Mouse (Mus musculus) CH12.LX (cell line): ENCODE results near the gene Tbc1d10a. TPM values are rescaled to one million over a fixed set of nuclear protein-coding genes. Genes with fewer than 3 reads are reported as not detected.
"Not testable (repeated sequence)": the region's sequence is repeated elsewhere in the genome, so short reads cannot be mapped to it uniquely, and the experiment has no call there.

ENCODE experiments used
- DNase-seq: peaks from one replicate; pipeline ENCODE4 v3.0.0-alpha.2; 2013; ENCODE audit errors: extremely low read depth
- H3K27ac ChIP-seq: 2 replicates; pipeline ENCODE4 v1.5.1; 2012; ENCODE audit warnings: low read depth, mild to moderate bottlenecking, control low read depth, moderate library complexity; ENCODE audit not compliant: insufficient read depth
- H3K27me3 ChIP-seq: replicated peaks from 2 replicates; pipeline ENCODE3; 2012; ENCODE audit warnings: inconsistent platforms
- H3K36me3 ChIP-seq, 2 experiments: replicated peaks in 1 of 2; 2 replicates each; pipeline versions ENCODE3 to v1.6.1; 2012; ENCODE audit warnings: inconsistent platforms in 1 of 2, low read length in 1 of 2, mild to moderate bottlenecking in 1 of 2, mixed read lengths in 1 of 2, moderate library complexity in 1 of 2; ENCODE audit not compliant: control insufficient read depth in 1 of 2, insufficient read depth in 1 of 2
- H3K4me1 ChIP-seq, 2 experiments: 2 replicates each; pipeline ENCODE4 v1.6.1; 2012; ENCODE audit warnings: inconsistent platforms in 1 of 2, moderate library complexity in 1 of 2; ENCODE audit not compliant: insufficient read depth in 2 of 2, control insufficient read depth in 1 of 2
- H3K4me2 ChIP-seq: 2 replicates; pipeline ENCODE4 v1.6.1; 2012; ENCODE audit warnings: low read depth, mild to moderate bottlenecking, control low read depth; ENCODE audit not compliant: poor library complexity, insufficient read depth, severe bottlenecking
- H3K4me3 ChIP-seq, 3 experiments: fragments of 150-350 bp in 1 of 3; sonication (generic) in 1 of 3; replicated peaks in 1 of 3; 2 replicates each; pipeline versions ENCODE3 to v1.5.1; 2011 to 2012; ENCODE audit warnings: low read depth in 2 of 3, low read length in 2 of 3, mild to moderate bottlenecking in 2 of 3, moderate library complexity in 2 of 3, control low read depth in 1 of 3, improper control_type of control experiment in 1 of 3, inconsistent platforms in 1 of 3, mixed read lengths in 1 of 3; ENCODE audit not compliant: poor library complexity in 1 of 3
- H3K79me2 ChIP-seq: replicated peaks from 2 replicates; pipeline ENCODE4 v1.6.1; 2012; ENCODE audit warnings: mild to moderate bottlenecking, moderate library complexity; ENCODE audit not compliant: control insufficient read depth, poor library complexity, insufficient read depth, severe bottlenecking; ENCODE audit errors: extremely low read depth
- H3K9ac ChIP-seq: 2 replicates; pipeline ENCODE4 v1.6.1; 2012; ENCODE audit warnings: low read depth, mild to moderate bottlenecking, control low read depth, moderate library complexity; ENCODE audit not compliant: insufficient read depth
- H3K9me3 ChIP-seq: replicated peaks from 2 replicates; pipeline ENCODE3; 2012; ENCODE audit warnings: low read length, inconsistent platforms, mixed read lengths
- EP300 ChIP-seq: IDR thresholded peaks from 2 replicates; pipeline ENCODE4 v1.6.1; 2011; ENCODE audit warnings: low read length, improper control_type of control experiment
- IRF4 ChIP-seq: IDR thresholded peaks from 2 replicates; pipeline ENCODE4 v1.6.1; 2014; ENCODE audit warnings: low read depth, mild to moderate bottlenecking, inconsistent platforms, low read length, improper control_type of control experiment
- MAX ChIP-seq: IDR thresholded peaks from 2 replicates; pipeline ENCODE4 v1.6.1; 2011; ENCODE audit warnings: low read length, improper control_type of control experiment
- MAZ ChIP-seq: IDR thresholded peaks from 2 replicates; pipeline ENCODE4 v1.6.1; 2012; ENCODE audit warnings: low read depth, mild to moderate bottlenecking, inconsistent platforms, low read length, improper control_type of control experiment, moderate library complexity
- NRF1 ChIP-seq: IDR thresholded peaks from 2 replicates; pipeline ENCODE4 v1.6.1; 2014; ENCODE audit warnings: low read depth, mild to moderate bottlenecking, inconsistent platforms, low read length, improper control_type of control experiment, moderate library complexity
- TCF12 ChIP-seq: IDR thresholded peaks from 2 replicates; pipeline ENCODE4 v1.6.1; 2014; ENCODE audit warnings: low read depth, mild to moderate bottlenecking, inconsistent platforms, low read length, improper control_type of control experiment
- ZNF384 ChIP-seq: IDR thresholded peaks from 2 replicates; pipeline ENCODE4 v1.6.1; 2012; ENCODE audit warnings: low read depth, low read length, improper control_type of control experiment, inconsistent platforms
- dilution Hi-C: fragments of 300-500 bp; cut with MboI; formaldehyde crosslinking; loops from 2 replicates; pipeline ENCODE4 v1.14.3; 2020; ENCODE audit warnings: low sequenced_read_pairs; ENCODE audit not compliant: extremely low pct_unique_long_range_greater_than_20kb, extremely low pct_ligation_motif_present
- in situ Hi-C: fragments of 300-500 bp; cut with MboI; formaldehyde crosslinking; loops from 3 replicates; pipeline ENCODE4 v1.14.3; 2019; ENCODE audit warnings: low sequenced_read_pairs, low pct_ligation_motif_present, low pct_unique_long_range_greater_than_20kb, mixed read lengths
- polyA plus RNA-seq: library from polyadenylated mRNA; unstranded; fragments of >175 nt; gene quantifications from 2 replicates; pipeline ENCODE4 v1.2.1, GENCODE M21; 2012; ENCODE audit warnings: low read depth; ENCODE audit not compliant: insufficient read length
- total RNA-seq, 2 experiments: library from RNA; depleted of rRNA; stranded (reverse); fragments of 300-350 nt in 1 of 2; fragments of >200 nt in 1 of 2; gene quantifications; 2 replicates each; pipeline ENCODE4 v1.2.3; 2012 to 2014

Tbc1d10a gene
- total and polyA plus RNA-seq, 3 experiments = 30.3 to 33.9 (median 33.5) TPM

DNA sequence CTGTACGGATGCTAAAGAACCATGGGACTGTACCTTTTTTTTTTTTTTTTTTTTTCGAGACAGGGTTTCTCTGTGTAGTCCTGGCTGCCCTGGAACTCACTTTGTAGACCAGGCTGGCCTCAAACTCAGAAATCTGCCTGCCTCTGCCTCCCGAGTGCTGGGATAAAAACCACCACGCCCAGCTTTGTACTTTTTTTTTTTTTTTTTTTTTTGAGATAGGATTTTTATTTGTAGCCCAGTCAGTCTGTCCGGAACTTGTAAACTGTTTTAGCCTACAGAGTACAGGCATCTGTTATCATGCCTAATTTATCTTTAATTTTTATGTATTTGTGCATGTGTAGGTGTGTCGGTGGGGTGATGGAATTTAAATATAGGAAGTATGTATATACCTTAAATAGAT, 1.1 kb upstream of the Tbc1d10a start:
- H3K9ac ChIP-seq = not testable (repeated sequence)

DNA sequence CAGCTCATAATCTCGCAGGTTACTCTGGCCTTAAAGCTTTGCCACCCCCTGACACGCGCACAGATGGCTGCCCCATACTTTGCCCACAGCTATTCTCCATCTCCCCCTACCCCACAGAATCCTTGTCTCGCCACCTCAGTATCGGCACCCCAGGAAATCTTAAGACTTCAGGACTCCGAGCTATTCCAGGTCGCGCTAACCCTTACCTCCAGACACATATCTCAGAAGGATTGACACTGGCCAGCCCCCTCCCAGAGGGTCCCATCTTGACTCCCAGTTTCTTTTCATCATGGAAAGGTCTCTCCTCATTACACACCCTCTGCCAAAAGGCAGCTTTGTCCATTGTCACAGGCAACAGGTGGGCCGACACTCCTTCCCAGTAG, 720 bp downstream of the Tbc1d10a start:
- H3K79me2 ChIP-seq = peaks cover 15% of the 10 kb centered on the region; the same call in 1 of the 2 replicates
- dilution Hi-C loops (no loop called here), in situ Hi-C loops (no loop called here)
- H3K9me3 ChIP-seq = no peaks in the 10 kb centered on the region
- H3K4me3 ChIP-seq = peak overlapping the region; percentile 78 to 83 (median 83)
- H3K9ac ChIP-seq = peak overlapping the region; percentile 84
- no peak for TF ChIP-seq MAZ
- 0 out of 2 replicates have a peak, but pooled peaks have one; percentile 7 for TF ChIP-seq TCF12
- TF ChIP-seq EP300 = no peak
- TF ChIP-seq IRF4 = no peak; the same call in 1 of the 2 replicates
- TF ChIP-seq, all 38 proteins: peak for 1
- Histone ChIP-seq H3K4me1 (peaks cover 10 to 52% of the 10 kb centered on the region in 2 experiments), H3K27me3 (no peaks in the 10 kb centered on the region), H3K27ac (no peak overlapping the region), H3K36me3 (peaks cover 8 to 49% of the 10 kb centered on the region in 2 experiments), H3K4me2 (peak overlapping the region; percentile 64)
- DNase-seq = no peak

More for the DNA sequence above, 1.1 kb upstream of the Tbc1d10a start:
- TF ChIP-seq ZNF384 = peak; percentile 42
- Histone ChIP-seq H3K79me2 (peaks cover 15% of the 10 kb centered on the region; the same call in 1 of the 2 replicates), H3K36me3 (peaks cover 24 to 54% of the 10 kb centered on the region in 2 experiments), H3K4me1 (peaks cover 9 to 34% of the 10 kb centered on the region in 2 experiments)
- H3K4me2 ChIP-seq, H3K27me3 ChIP-seq, in situ Hi-C loops, dilution Hi-C loops, DNase-seq, H3K27ac ChIP-seq, H3K9me3 ChIP-seq, H3K4me3 ChIP-seq: not testable (repeated sequence)

DNA sequence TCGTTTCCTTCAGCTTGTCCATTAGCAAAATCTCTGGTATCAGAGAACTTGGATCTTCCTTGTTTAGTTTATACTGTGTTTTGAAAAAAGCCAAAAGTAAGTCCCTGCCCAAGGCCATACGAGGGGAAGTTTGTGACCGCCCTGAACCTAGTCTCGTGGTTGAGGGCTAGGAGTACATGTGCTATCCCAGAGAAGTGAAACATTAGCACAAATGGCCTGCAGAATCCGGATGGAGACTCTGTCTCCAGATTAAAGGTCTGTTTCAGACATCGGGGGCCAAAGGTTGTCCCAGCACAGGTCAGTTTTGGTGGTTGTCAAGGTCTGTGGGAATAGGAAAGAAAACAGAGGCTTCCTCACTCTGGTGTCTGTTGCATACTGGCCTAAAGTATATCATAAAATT, 2.6 kb downstream of the Tbc1d10a start:
- peaks cover 0 to 39% of the 10 kb centered on the region in 2 experiments for H3K36me3 ChIP-seq
- H3K4me1 ChIP-seq = peaks cover 12 to 71% of the 10 kb centered on the region in 2 experiments
- no peaks in the 10 kb centered on the region for H3K27me3 ChIP-seq
- DNase-seq = no peak
- H3K9me3 ChIP-seq = no peaks in the 10 kb centered on the region
- no peak for TF ChIP-seq NRF1
- no peak for TF ChIP-seq MAX
- no peak overlapping the region for H3K4me3 ChIP-seq
- dilution Hi-C loops (no loop called here), in situ Hi-C loops (no loop called here)
- H3K79me2 ChIP-seq = peaks cover 19% of the 10 kb centered on the region
- H3K9ac ChIP-seq = no peak overlapping the region
- H3K4me2 ChIP-seq = no peak overlapping the region
- no peak overlapping the region for H3K27ac ChIP-seq
